Mouse (Mus musculus): Measurements from ENCODE around the gene Creb5.

DNA sequence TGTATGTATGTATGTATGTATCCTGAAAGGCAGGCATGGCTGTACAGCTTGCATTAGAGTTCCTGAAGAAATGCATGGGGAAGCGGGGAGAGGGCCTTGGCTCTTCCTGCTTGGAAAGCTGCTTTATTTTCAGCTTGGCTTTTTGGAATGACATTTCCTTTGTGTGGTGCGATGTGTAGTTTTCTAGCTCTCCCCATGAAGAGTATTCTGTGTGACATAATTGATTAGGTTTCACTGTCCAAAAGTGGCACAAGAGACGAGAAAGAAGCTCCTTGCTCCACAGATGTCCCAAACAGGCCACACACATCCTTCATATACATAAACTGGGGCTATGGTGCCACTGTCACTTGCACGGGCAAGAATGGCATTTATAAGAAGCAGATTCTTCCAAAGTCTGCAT, 288.1 kb downstream of the Creb5 start:
- no peak for TF ChIP-seq POLR2A (IDR thresholded peaks at IDR 0.05; ENCODE audit: insufficient read depth, low read depth, low read length)
- no peak for TF ChIP-seq CTCF (IDR thresholded peaks at IDR 0.05)
- TF ChIP-seq EP300 (IDR thresholded peaks at IDR 0.05; ENCODE audit: insufficient read depth, low read depth, low read length): no peak

Data from heart, adult 2 months (tissue).